Mouse (Mus musculus): ENCODE results near the gene Otogl.
A peak's percentile ranks its signal among the peaks of the same experiment; 100 is the strongest.

The Otogl gene

GRCm38 (mm10) chr10:107912084-107912573 lies at the start of gene Otogl:
Gene Otogl, minus strand, starts transcription at chr10:107912134.
- no peak for DNase-seq (ENCODE audit: extremely low spot score, low spot score)

GRCm38 (mm10) chr10:107956588-107956987 lies 44.7 kb upstream of the Otogl start:
- DNase-seq (ENCODE audit: extremely low spot score, low spot score): no peak

GRCm38 (mm10) chr10:107954444-107954843 lies 42.5 kb upstream of the Otogl start:
- DNase-seq (ENCODE audit: extremely low spot score, low spot score): no peak

- no peak for DNase-seq (ENCODE audit: extremely low spot score, low spot score)
Observed at GRCm38 (mm10) chr10:107951596-107951995, 39.7 kb upstream of the Otogl start.

- DNase-seq (ENCODE audit: extremely low spot score, low spot score): no peak
Observed at GRCm38 (mm10) chr10:107949945-107950344, 38.0 kb upstream of the Otogl start.

GRCm38 (mm10) chr10:107948647-107949046 lies 36.7 kb upstream of the Otogl start:
- DNase-seq (ENCODE audit: extremely low spot score, low spot score): no peak

GRCm38 (mm10) chr10:107948038-107948437 lies 36.1 kb upstream of the Otogl start:
- no peak for DNase-seq (ENCODE audit: extremely low spot score, low spot score)

- peak; percentile 27 for DNase-seq (ENCODE audit: extremely low spot score, low spot score)
Observed at GRCm38 (mm10) chr10:107946348-107946747, 34.4 kb upstream of the Otogl start.

GRCm38 (mm10) chr10:107943859-107944258 lies 31.9 kb upstream of the Otogl start:
- DNase-seq (ENCODE audit: extremely low spot score, low spot score): no peak

- DNase-seq (ENCODE audit: extremely low spot score, low spot score): no peak
Observed at GRCm38 (mm10) chr10:107941188-107941900, 29.4 kb upstream of the Otogl start.

- DNase-seq (ENCODE audit: extremely low spot score, low spot score): no peak
Observed at GRCm38 (mm10) chr10:107940302-107940701, 28.4 kb upstream of the Otogl start.

- DNase-seq (ENCODE audit: extremely low spot score, low spot score): no peak
Observed at GRCm38 (mm10) chr10:107939821-107940220, 27.9 kb upstream of the Otogl start.

GRCm38 (mm10) chr10:107934055-107934454 lies 22.1 kb upstream of the Otogl start:
- no peak for DNase-seq (ENCODE audit: extremely low spot score, low spot score)

GRCm38 (mm10) chr10:107933527-107933926 lies 21.6 kb upstream of the Otogl start:
- DNase-seq (ENCODE audit: extremely low spot score, low spot score): no peak

- DNase-seq (ENCODE audit: extremely low spot score, low spot score): no peak
Observed at GRCm38 (mm10) chr10:107931833-107932828, 20.2 kb upstream of the Otogl start.

- no peak for DNase-seq (ENCODE audit: extremely low spot score, low spot score)
Observed at GRCm38 (mm10) chr10:107930471-107931021, 18.6 kb upstream of the Otogl start.

- no peak for DNase-seq (ENCODE audit: extremely low spot score, low spot score)
Observed at GRCm38 (mm10) chr10:107925306-107925705, 13.4 kb upstream of the Otogl start.

GRCm38 (mm10) chr10:107923860-107924259 lies 11.9 kb upstream of the Otogl start:
- no peak for DNase-seq (ENCODE audit: extremely low spot score, low spot score)

- no peak for DNase-seq (ENCODE audit: extremely low spot score, low spot score)
Observed at GRCm38 (mm10) chr10:107922750-107923149, 10.8 kb upstream of the Otogl start.

GRCm38 (mm10) chr10:107921549-107921948 lies 9.6 kb upstream of the Otogl start:
- DNase-seq (ENCODE audit: extremely low spot score, low spot score): no peak

GRCm38 (mm10) chr10:107921134-107921533 lies 9.2 kb upstream of the Otogl start:
- no peak for DNase-seq (ENCODE audit: extremely low spot score, low spot score)

GRCm38 (mm10) chr10:107913013-107913412 lies 1.1 kb upstream of the Otogl start:
- DNase-seq (ENCODE audit: extremely low spot score, low spot score): no peak

Measured in neural tube, embryonic 10.5 days (tissue).